Mouse (Mus musculus): ENCODE results near the gene Olfr155. TPM values are rescaled to one million over a fixed set of nuclear protein-coding genes. Genes with fewer than 3 reads are reported as not detected.

Gene Olfr155
- polyA plus RNA-seq, 1 experiment from 2014 or later: not detected

Other genes with a start within 250 kb of the Olfr155 start
- 23.0 and 24.6 TPM in 2 replicates for gene Npr2, start 219.6 kb upstream of the Olfr155 start, polyA plus RNA-seq (2014; fragmentation: Nextera tagmentation; extraction: Ambion mirVana)
- gene Spag8, start 198.0 kb upstream of the Olfr155 start, polyA plus RNA-seq (2014; fragmentation: Nextera tagmentation; extraction: Ambion mirVana): 1.5 and 4.0 TPM in 2 replicates
- 80.2 and 86.2 TPM in 2 replicates for gene Hint2, start 195.1 kb upstream of the Olfr155 start, polyA plus RNA-seq (2014; fragmentation: Nextera tagmentation; extraction: Ambion mirVana)
- 2.7 and 3.4 TPM in 2 replicates for gene Tmem8b, start 182.6 kb upstream of the Olfr155 start, polyA plus RNA-seq (2014; fragmentation: Nextera tagmentation; extraction: Ambion mirVana)
- 3.9 and 4.3 TPM in 2 replicates for gene Fam221b, start 182.4 kb upstream of the Olfr155 start, polyA plus RNA-seq (2014; fragmentation: Nextera tagmentation; extraction: Ambion mirVana)
- gene Olfr70, start 150.8 kb upstream of the Olfr155 start, polyA plus RNA-seq (2014; fragmentation: Nextera tagmentation; extraction: Ambion mirVana): not detected in 2 replicates
- gene Olfr71, start 141.3 kb upstream of the Olfr155 start, polyA plus RNA-seq (2014; fragmentation: Nextera tagmentation; extraction: Ambion mirVana): 0.10 and 0.37 TPM in 2 replicates
- 1.4 and 2.1 TPM in 2 replicates for gene Hrct1, start 124.4 kb upstream of the Olfr155 start, polyA plus RNA-seq (2014; fragmentation: Nextera tagmentation; extraction: Ambion mirVana)
- gene Spaar, start 121.5 kb upstream of the Olfr155 start, polyA plus RNA-seq (2014; fragmentation: Nextera tagmentation; extraction: Ambion mirVana): 0.04 and 0.05 TPM in 2 replicates
- gene Olfr159, start 80.6 kb upstream of the Olfr155 start, polyA plus RNA-seq (2014; fragmentation: Nextera tagmentation; extraction: Ambion mirVana): not detected in 2 replicates
- gene Olfr156, start 27.7 kb upstream of the Olfr155 start, polyA plus RNA-seq (2014; fragmentation: Nextera tagmentation; extraction: Ambion mirVana): not detected in 2 replicates
- not detected in 2 replicates for gene Olfr157, start 11.4 kb upstream of the Olfr155 start, polyA plus RNA-seq (2014; fragmentation: Nextera tagmentation; extraction: Ambion mirVana)
- 42.3 and 47.3 TPM in 2 replicates for gene Reck, start 24.0 kb downstream of the Olfr155 start, polyA plus RNA-seq (2014; fragmentation: Nextera tagmentation; extraction: Ambion mirVana)
- gene Glipr2, start 105.8 kb downstream of the Olfr155 start, polyA plus RNA-seq (2014; fragmentation: Nextera tagmentation; extraction: Ambion mirVana): 121 and 129 TPM in 2 replicates
- gene Ccin, start 131.9 kb downstream of the Olfr155 start, polyA plus RNA-seq (2014; fragmentation: Nextera tagmentation; extraction: Ambion mirVana): not detected in 2 replicates
- gene Clta, start 152.9 kb downstream of the Olfr155 start, polyA plus RNA-seq (2014; fragmentation: Nextera tagmentation; extraction: Ambion mirVana): 254 and 258 TPM in 2 replicates
- 27.6 and 29.0 TPM in 2 replicates for gene Gne, start 232.6 kb downstream of the Olfr155 start, polyA plus RNA-seq (2014; fragmentation: Nextera tagmentation; extraction: Ambion mirVana)